Mouse (Mus musculus) layer of hippocampus, postnatal 25 days (tissue): ENCODE measurements at regions not wholly inside any gene's neighbourhood (a gene's known extent, or its start where the extent isn't known, plus 50 kb on each side); places are given as distances from the start of the nearest gene placed in this dataset.

Source experiments
- DNase-seq, 2 experiments: peaks; one replicate each; pipeline ENCODE4 v3.0.0; 2022; ENCODE audit warnings: mixed read lengths in 2 of 2, low spot score in 1 of 2; ENCODE audit errors: extremely low spot score in 1 of 2

DNA sequence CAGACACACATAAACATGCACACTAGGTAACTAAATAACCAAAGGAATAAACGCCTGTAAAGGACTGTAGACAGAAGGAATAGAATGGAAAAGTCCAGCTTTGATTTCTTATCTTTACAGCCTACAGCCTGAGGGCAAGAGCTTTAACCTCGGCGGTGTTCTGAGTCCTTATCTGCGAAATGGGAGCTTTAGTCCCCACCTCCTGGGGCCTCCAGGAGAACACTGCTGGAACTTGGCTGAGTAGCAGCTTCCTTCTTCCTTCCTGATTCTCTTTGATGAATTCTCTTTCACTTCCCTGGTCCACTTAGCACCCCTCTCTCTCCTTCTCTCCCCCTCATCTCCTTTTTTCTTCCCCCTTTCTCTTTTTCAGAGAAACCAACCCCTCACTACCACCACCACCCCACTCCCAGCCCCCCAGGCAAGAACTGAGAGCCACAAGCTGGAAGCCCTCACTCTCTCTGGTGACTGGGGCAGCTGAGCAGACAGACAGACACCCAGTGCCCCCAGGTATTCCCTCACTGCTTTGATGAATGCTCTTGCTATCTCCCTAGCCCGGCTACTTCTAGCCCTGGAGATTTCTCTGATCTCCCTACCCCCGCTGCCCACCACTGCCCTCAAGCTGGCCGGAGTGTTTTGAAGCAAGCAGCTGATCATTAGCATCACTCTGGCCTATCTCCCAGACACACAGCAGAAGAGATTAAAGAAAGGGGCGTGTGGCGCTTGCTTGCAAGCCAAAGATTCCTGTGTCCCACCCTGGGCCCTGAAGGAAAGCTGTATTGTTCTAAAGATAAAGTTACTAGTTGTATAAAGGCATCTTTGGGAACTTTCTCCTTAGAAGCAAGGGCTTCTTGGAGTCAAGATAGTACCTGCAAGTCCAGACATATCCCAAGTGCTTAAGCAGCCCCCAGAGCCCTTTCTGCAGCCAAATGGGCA lies 81.9 kb upstream of the Tbx3 start:
- no peak for DNase-seq

GRCm38 (mm10) chr5:119591271-119591670 lies 79.2 kb upstream of the Tbx3 start:
- no peak for DNase-seq

GRCm38 (mm10) chr5:119592891-119593290 lies 77.6 kb upstream of the Tbx3 start:
- DNase-seq, result no peak

DNA sequence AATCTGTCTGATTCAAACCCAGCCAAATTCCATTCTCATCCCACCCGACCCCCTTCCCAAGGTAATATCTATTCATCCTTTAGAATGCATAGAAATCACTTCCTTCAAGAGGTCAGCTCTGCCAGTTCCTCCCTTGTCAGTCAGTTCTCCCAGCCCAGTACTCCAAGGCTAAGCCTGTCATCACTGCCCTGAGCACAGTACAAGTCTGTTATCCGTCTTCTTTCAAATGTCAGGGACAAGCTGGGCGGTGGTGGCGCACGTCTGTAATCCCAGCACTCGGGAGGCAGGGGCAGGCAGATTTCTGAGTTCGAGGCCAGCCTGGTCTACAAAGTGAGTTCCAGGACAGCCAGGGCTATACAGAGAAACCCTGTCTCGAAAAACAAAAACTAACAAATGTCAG lies 75.9 kb upstream of the Tbx3 start:
- no peak for DNase-seq

DNA sequence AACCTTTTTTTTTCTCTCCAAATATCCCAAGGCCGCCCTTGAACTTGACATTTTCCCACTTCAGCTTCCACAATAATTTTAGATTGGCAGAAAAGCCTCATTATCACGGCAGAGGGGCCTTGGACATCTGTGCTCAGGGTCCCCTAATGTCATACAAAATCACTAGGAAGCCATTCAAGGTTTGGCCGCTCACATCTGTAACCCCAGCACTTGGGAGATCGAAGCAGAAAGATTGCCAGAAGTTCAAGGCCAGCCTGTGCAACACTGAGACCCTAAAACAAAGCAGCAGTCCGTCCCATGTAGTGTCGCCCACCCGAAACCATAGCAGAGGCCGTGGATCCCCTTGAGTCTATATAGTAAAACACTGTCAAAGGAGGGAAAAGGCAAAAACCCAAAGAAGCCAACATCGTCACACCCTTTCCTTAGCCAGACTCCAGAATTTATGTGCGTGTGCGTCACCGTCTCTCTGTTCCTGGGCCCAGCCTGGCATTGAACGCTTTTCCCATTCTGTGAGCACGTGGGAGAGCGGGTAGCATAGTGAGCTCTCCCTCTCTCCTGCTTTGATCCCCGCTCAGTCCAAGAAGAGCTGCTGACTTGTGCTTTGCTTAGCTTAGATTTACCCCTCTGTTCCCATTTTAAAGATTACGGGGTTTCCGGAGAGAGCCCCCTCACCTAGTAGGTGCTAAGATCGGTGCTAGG lies 74.0 kb upstream of the Tbx3 start:
- no peak for DNase-seq

GRCm38 (mm10) chr5:119596994-119597391 lies 73.5 kb upstream of the Tbx3 start:
- DNase-seq, result no peak

GRCm38 (mm10) chr5:119597530-119597929 lies 72.9 kb upstream of the Tbx3 start:
- DNase-seq, result no peak

DNA sequence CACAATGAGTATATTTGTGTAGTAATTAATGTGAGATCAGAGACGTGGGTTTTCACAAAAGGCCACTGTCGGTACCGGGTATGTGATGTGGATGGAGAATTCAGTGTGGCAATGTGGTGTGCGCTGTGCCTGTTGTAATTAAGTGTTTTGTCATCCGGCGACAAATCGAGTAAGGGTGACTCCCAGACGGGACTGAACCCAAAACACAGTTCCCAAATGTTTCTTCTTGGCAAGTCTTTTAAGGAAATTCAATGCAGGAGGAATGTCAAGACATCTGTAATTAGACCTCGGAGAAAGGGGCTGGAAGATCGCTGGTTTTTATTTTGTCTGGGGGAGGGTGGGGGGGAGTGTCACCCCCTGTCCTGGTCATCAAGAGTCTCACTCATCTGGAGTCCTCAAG lies 72.3 kb upstream of the Tbx3 start:
- DNase-seq, result no peak

- DNase-seq, result no peak
These were observed 69.1 kb upstream of the Tbx3 start for GRCm38 (mm10) chr5:119601390-119601789.

DNA sequence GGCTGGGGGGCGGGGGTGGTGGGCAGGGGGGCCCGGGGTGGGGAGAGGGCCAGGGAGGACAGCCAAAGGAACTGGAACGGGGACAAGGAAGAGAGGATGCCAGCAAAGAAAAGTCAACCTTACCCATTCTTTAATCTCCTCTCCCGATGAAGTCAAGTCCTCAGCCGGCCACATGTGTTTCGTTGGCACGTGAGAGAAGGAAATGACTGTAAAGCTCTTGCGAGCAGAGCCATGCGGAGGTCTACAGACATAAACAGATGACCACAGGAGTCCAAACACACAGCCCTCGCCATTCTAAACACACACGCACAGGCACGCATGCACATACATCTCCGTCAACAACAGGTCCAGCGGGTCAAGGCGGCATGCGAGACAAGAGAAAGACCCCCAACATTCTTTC lies 68.5 kb upstream of the Tbx3 start:
- no peak for DNase-seq

DNA sequence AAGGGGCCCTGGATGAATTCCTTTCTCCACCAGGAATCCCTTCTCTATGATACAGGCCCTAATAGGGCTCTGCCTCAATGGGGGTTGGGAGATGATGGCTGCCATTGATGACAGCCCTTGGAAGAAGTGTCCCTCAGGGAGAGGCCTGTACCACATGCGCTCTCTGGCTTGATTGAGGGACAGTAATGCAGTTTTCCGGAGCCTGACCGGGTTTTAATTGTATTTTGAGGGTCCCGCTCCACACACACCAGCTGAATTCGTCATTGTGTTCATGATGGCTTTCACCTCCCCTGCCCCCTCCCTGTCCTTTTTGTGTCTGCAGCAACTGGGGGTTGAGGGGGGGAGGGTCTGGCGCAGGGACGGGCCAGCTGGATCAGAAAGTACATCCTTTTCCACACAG lies 65.0 kb upstream of the Tbx3 start:
- DNase-seq, result no peak

- DNase-seq, result no peak
These were observed 57.1 kb upstream of the Tbx3 start for GRCm38 (mm10) chr5:119613413-119613812.

DNA sequence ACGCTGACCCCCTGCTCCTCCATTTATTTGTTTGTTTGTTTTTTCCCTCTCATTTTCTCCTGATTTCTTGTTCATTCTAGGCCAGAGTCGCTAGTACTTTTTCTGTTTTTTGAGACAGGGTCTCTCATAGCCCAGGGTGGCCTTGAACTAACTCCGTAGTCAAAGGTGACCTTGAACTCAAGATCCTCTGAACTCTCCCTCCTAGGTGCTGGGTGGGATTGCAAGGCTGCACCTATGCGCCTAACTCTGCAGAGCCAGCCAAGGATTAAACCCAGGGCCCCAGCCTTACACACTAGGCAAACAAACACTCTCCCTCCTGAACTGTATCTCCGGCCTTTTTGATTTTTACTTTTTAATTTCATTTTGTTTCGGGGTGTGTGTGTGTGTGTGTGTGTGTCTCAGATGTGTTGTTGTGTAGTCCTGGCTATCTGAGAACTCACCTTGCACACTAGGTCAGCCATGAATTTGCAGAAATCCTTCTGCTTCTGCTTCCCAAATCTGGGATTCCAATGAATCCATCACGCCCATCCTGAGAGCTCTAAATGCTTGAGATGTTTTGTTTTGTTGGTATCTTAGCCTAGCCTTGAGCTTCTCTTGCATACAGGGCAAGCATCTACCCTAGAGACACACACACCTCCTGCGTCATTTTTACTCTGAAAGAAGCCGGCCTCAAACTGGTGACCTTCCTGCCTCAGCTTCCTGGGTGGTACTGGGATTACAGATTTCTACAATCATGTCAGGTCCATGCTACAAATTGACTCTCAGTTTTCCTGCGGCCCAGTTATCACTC lies 56.3 kb upstream of the Tbx3 start:
- no peak for DNase-seq

GRCm38 (mm10) chr5:119615681-119616080 lies 54.8 kb upstream of the Tbx3 start:
- DNase-seq, result no peak

DNA sequence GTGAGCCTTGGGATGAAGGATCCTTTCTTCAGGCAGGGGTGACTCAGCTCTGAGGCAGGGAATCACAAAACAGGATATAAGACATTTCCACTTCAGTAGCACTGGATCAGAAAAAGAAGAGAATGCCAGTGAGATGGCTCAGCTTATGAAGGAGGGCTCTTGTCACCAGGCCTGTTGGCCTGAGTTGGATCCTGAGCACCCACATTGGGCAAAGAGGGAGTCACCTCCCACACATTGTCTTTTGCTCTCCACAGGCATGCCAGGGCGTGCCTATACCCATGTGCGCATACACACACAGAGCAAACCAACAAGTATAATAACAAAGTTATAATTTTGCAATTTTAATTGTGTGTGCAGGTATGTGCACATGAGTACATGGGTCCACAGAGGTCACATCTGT lies 52.6 kb upstream of the Tbx3 start:
- no peak for DNase-seq

DNA sequence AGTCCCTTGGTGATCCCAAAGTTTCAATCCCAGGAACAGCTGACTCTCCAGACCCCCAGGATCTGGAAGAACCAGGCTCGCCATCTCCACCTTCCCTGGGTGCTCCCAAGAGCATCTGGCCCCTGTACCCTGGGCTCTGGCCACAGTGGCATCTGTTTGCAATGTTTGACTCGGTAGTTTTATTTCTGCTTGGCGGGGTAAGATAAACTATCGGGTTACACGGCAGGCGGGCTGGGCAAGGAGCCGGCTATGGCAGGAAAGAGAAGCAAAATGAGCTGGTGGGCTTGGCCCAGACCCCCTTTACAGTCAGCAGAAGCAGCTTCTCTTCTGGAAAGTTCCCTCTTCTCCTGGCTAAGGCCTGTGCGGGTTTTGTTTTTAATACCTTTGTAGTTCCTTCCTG lies 50.6 kb upstream of the Tbx3 start:
- no peak for DNase-seq
